Mouse (Mus musculus) spleen, adult 2 months (tissue): Measurements from ENCODE around the gene Wnt7a.
A peak's percentile ranks its signal among the peaks of the same experiment; 100 is the strongest.

ENCODE experiments used
- CTCF ChIP-seq: fragments of 200-500 bp; IDR thresholded peaks from 2 replicates; pipeline ENCODE4 v1.5.1; 2011; ENCODE audit warnings: mild to moderate bottlenecking, inconsistent platforms; ENCODE audit not compliant: insufficient read depth, insufficient read length, insufficient replicate concordance; ENCODE audit errors: extremely low read depth
- POLR2A ChIP-seq: fragments of 200-500 bp; IDR thresholded peaks from 2 replicates; pipeline ENCODE4 v1.6.1; 2011; ENCODE audit warnings: low read depth, low read length, inconsistent platforms

GRCm38 (mm10) chr6:91440474-91441144 lies 29.4 kb upstream of the Wnt7a start:
- TF ChIP-seq POLR2A: peak; percentile 84
- TF ChIP-seq CTCF: no peak
